Mouse (Mus musculus) heart, embryonic 16.5 days (tissue): ENCODE data around the gene Mgea5. TPM values are rescaled to one million over a fixed set of nuclear protein-coding genes. Genes with fewer than 3 reads are reported as not detected.
"Not testable (repeated sequence)": the region's sequence is repeated elsewhere in the genome, so short reads cannot be mapped to it uniquely, and the experiment has no call there.

Source experiments
- ATAC-seq: fragments of 200-750 bp; cut with Nextera tagmentation; replicated peaks from 2 replicates; pipeline ENCODE4 v1.8.0; 2017; ENCODE audit warnings: moderate number of reproducible peaks; ENCODE audit not compliant: insufficient read depth, low FRiP score; ENCODE audit errors: extremely low read depth
- H3K27ac ChIP-seq: fragments of 300-500 bp; sonication (generic); 2 replicates; pipeline ENCODE4 v1.5.1; 2014; ENCODE audit warnings: mild to moderate bottlenecking, low read length, control low read depth, moderate library complexity
- H3K27me3 ChIP-seq: fragments of 300-500 bp; sonication (generic); 2 replicates; pipeline ENCODE4 v1.6.1; 2014; ENCODE audit warnings: low read length, mixed read lengths; ENCODE audit not compliant: control insufficient read depth, insufficient read depth
- H3K36me3 ChIP-seq: fragments of 300-500 bp; sonication (generic); 2 replicates; pipeline ENCODE4 v1.6.1; 2014; ENCODE audit not compliant: control insufficient read depth, insufficient read depth
- H3K4me1 ChIP-seq: fragments of 300-500 bp; sonication (generic); 2 replicates; pipeline ENCODE4 v1.6.1; 2014; ENCODE audit warnings: low read length, mixed read lengths; ENCODE audit not compliant: control insufficient read depth, insufficient read depth
- H3K4me2 ChIP-seq: fragments of 300-500 bp; sonication (generic); 2 replicates; pipeline ENCODE4 v1.6.1; 2014; ENCODE audit warnings: low read depth, mild to moderate bottlenecking, control low read depth, low read length
- H3K4me3 ChIP-seq: fragments of 300-500 bp; sonication (generic); 2 replicates; pipeline ENCODE4 v1.5.1; 2014; ENCODE audit warnings: mild to moderate bottlenecking, control low read depth, low read length
- H3K9ac ChIP-seq: fragments of 300-500 bp; sonication (generic); 2 replicates; pipeline ENCODE4 v1.6.1; 2014; ENCODE audit warnings: low read length, control low read depth
- H3K9me3 ChIP-seq: fragments of 300-500 bp; sonication (generic); replicated peaks from 2 replicates; pipeline ENCODE4 v1.6.1; 2016; ENCODE audit warnings: low read length; ENCODE audit not compliant: control insufficient read depth
- WGBS: fragments of 180-500 bp; shearing (Covaris S2); extraction: QIAGEN DNeasy Blood & Tissue Kit; methylation state at CpG from one replicate; pipeline ENCODE4 v1.1.7; 2014; 5-methylcytosine and 5-hydroxymethylcytosine counted together
- polyA plus RNA-seq: library from polyadenylated mRNA; unstranded; fragments of >200 nt; fragmentation: Nextera tagmentation; extraction: Ambion mirVana; gene quantifications from 2 replicates; pipeline ENCODE4 v1.2.1, GENCODE M21; 2015

Mgea5 gene
- polyA plus RNA-seq, 1 experiment from 2014 or later: 33.7 TPM

DNA sequence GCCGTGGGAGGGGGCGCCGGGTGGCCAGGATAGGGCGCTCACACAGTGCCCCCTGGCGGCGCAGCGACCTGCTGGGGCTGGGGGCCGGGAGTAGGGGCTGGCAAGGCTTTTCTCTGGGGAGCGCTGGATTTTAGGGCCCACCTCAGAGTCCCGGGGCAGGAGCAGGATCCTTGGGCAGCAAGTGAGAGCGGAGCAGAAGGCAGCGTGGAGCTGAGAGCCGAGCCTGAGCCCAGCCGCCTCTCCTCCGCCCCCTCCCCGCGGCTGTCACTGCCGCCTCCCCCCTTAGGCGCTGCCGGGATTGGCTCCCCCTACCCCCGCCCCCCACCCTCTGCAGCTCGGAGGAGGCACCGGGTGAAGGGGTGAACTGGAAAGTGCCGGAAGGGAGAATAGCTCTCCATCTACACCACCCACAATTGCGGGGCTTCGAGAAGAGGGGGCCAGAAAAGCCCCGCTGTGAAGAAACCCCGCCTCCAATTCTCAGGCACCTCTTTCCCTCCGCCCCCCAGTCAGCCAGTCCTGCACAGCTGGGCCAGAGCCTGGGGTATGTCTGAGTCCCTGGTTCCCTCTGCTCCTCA is 32.3 kb upstream of the Mgea5 start, which contains the start of gene Kcnip2:
Kcnip2 (minus strand) TSS at position 231 of the 575 bp plus-strand sequence.
- peak within 1 kb of the TSS; percentile 65 for H3K4me2 ChIP-seq
- H3K27me3 ChIP-seq: peaks cover 5% of the 10 kb centered on the region
- ATAC-seq: peak; percentile 55
- WGBS: 2% methylated on average over 26 of the region's 29 CpGs
- H3K4me1 ChIP-seq: peaks cover 20% of the 10 kb centered on the region
- peak within 1 kb of the TSS; percentile 65 for H3K9ac ChIP-seq
- no peaks in the 10 kb centered on the region for H3K9me3 ChIP-seq
- H3K27ac ChIP-seq: no peak within 1 kb of the TSS
- peak within 1 kb of the TSS; percentile 55 for H3K4me3 ChIP-seq
- no peaks in the 10 kb centered on the region for H3K36me3 ChIP-seq

- Histone ChIP-seq H3K4me1 (peaks cover 20% of the 10 kb centered on the region), H3K36me3 (no peaks in the 10 kb centered on the region), H3K9ac (peak overlapping the region; percentile 65), H3K4me3 (peak overlapping the region; percentile 55), H3K27me3 (peaks cover 5% of the 10 kb centered on the region), H3K9me3 (no peaks in the 10 kb centered on the region), H3K4me2 (peak overlapping the region; percentile 65), H3K27ac (no peak overlapping the region)
- no peak for ATAC-seq
- 62% methylated on average over 10 of the region's 10 CpGs for WGBS
Observed at GRCm38 (mm10) chr19:45815170-45815569, 31.5 kb upstream of the Mgea5 start.

DNA sequence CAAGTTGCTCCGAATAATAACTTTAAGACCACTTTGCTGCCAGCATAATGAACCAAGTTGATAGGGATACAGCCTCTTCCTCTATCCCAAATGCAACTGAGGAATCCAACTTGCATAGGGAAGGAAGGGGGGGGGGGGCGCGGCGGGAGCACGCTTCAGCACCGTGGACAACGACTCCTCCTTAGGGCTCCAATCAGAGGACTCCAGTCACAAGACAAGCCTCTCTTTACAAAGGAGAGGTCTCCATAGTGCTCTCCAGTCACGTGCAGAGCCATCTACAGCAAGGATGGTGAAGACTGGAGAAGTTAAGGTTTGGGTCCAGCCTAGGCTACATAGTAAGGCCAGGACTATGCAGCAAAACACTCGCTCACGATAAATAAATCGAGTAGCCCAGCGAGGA is 30.2 kb upstream of the Mgea5 start:
- 12% methylated on average over 11 of the region's 12 CpGs for WGBS
- Histone ChIP-seq H3K4me3 (no peak overlapping the region), H3K27ac (no peak overlapping the region), H3K27me3 (peaks cover 5% of the 10 kb centered on the region), H3K4me2 (no peak overlapping the region), H3K4me1 (peaks cover 17% of the 10 kb centered on the region), H3K9me3 (no peaks in the 10 kb centered on the region), H3K36me3 (no peaks in the 10 kb centered on the region), H3K9ac (no peak overlapping the region)
- no peak; the same call in 1 of the 2 replicates for ATAC-seq

DNA sequence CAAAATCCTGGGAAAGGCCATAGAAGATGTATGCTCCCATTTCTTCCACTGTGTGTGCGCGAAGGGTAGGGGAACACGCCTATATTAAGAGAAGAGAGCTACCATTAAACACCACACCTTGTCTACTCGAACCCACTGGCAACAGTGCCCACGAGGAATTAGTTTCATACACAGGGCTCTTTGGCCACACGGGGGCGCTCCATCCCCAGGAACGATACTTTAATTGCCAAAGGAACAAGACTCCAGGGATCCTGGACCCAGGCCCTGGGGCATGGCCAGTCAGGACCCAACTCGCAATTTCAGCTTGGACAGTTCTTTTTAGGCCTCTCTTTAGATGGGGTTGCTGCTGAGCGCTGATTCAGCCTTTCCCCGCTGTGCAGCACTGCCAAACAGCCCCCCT is 29.6 kb upstream of the Mgea5 start:
- H3K27ac ChIP-seq: no peak overlapping the region
- no peaks in the 10 kb centered on the region for H3K36me3 ChIP-seq
- no peaks in the 10 kb centered on the region for H3K9me3 ChIP-seq
- WGBS: 6% methylated on average over 11 of the region's 11 CpGs
- peaks cover 17% of the 10 kb centered on the region for H3K4me1 ChIP-seq
- no peak overlapping the region for H3K4me3 ChIP-seq
- H3K9ac ChIP-seq: no peak overlapping the region
- ATAC-seq: no peak; the same call in 1 of the 2 replicates
- H3K4me2 ChIP-seq: no peak overlapping the region
- peaks cover 5% of the 10 kb centered on the region for H3K27me3 ChIP-seq

- H3K4me3 ChIP-seq: peak overlapping the region; percentile 40; the same call in 1 of the 2 replicates
- peak overlapping the region; percentile 68 for H3K4me2 ChIP-seq
- no peak for ATAC-seq
- no peaks in the 10 kb centered on the region for H3K36me3 ChIP-seq
- WGBS: 19% methylated on average over 8 of the region's 8 CpGs
- peaks cover 17% of the 10 kb centered on the region for H3K4me1 ChIP-seq
- no peak overlapping the region for H3K9ac ChIP-seq
- no peaks in the 10 kb centered on the region for H3K9me3 ChIP-seq
- no peak overlapping the region for H3K27ac ChIP-seq
- peaks cover 5% of the 10 kb centered on the region for H3K27me3 ChIP-seq
Observed at GRCm38 (mm10) chr19:45812673-45813252, 29.1 kb upstream of the Mgea5 start.

DNA sequence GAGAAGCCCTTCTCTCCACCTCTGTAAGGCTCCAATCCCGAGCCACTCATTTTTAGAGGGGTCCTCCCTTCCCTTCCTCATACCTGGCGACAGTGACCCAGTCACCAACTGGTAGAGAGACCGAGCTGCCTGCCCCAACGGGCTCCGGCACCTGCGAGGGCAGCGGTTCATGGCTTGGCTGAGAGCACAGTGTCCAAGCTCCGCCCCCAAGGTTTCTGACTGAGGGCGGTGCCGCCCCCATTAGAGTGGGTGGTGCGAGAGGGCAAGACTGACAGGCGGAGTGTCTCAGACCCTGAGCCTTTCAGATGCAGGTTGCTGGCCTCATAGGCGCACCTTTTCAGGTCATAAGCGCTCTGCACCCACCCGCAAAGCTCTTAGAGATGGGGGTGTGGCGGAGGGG is 28.5 kb upstream of the Mgea5 start:
- H3K27ac ChIP-seq: no peak overlapping the region
- H3K27me3 ChIP-seq: peaks cover 5% of the 10 kb centered on the region
- H3K9me3 ChIP-seq: no peaks in the 10 kb centered on the region
- peak overlapping the region; percentile 68 for H3K4me2 ChIP-seq
- peak overlapping the region; percentile 28; the same call in 1 of the 2 replicates for H3K9ac ChIP-seq
- peak overlapping the region; percentile 40 for H3K4me3 ChIP-seq
- H3K36me3 ChIP-seq: no peaks in the 10 kb centered on the region
- 2% methylated on average over 16 of the region's 16 CpGs for WGBS
- H3K4me1 ChIP-seq: peaks cover 17% of the 10 kb centered on the region
- ATAC-seq: 0 out of 2 replicates have a peak, but pooled peaks have one; percentile 24

DNA sequence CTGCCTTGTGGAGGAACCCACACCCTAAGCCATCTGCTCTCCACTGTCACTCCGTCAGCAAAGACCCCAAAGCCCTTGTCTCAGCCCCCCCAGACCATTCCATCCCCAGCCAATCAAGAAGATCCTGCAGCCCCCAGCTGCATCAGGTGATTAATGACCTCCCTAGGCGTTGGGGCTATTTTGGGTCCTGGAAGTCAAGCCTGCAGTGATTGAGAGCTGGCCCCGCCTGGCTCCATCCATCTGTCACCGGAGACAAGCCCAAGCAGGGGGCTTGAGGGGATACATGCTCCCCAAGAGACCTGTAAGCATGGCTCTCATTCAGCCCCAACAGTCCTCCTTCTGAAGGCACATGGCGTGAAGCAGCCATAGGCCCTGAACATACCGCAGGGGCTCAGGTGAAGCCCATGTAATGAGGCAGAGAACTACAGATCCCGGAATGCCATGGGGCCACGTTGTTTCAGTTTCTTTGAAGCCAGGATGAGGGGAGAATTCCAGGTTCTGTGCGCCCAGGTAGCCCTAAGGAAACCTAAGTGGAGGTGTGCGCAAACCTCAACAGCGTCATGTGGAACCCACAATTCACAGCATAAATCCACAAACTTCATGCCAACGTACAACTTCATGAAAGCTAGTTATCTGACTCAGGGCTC is 27.5 kb upstream of the Mgea5 start:
- ATAC-seq: no peak
- WGBS: 57% methylated on average over 12 of the region's 12 CpGs

DNA sequence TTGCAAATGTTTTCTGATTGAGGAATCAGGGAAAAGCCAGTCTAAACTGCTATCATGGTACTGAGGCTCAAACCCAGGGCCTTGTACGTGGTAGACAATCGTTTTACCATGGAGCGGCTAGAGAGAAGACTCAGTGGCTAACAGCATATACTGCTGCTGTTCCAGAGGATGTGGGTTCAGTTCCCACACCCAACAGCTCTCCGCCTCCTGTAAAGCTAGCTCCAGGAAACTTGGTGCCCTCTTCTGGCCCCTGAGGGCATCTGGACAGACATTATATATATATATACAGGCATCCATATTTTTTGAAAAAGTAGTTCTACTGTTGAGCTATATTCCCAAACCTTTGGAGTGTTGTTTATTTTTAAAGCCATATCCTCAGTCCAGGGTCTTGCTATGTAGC is 24.1 kb upstream of the Mgea5 start:
- WGBS: 85% methylated on average over 4 of the region's 4 CpGs
- no peak for ATAC-seq
- H3K4me1 ChIP-seq: peaks cover 11% of the 10 kb centered on the region
- no peaks in the 10 kb centered on the region for H3K36me3 ChIP-seq
- no peak overlapping the region for H3K4me2 ChIP-seq
- H3K4me3 ChIP-seq: no peak overlapping the region
- no peak overlapping the region for H3K9ac ChIP-seq
- no peaks in the 10 kb centered on the region for H3K27me3 ChIP-seq
- H3K27ac ChIP-seq: no peak overlapping the region
- H3K9me3 ChIP-seq: no peaks in the 10 kb centered on the region

More for the DNA sequence above, 27.5 kb upstream of the Mgea5 start:
- Histone ChIP-seq H3K9ac (no peak overlapping the region), H3K36me3 (no peaks in the 10 kb centered on the region), H3K4me1 (peaks cover 12% of the 10 kb centered on the region), H3K4me2 (no peak overlapping the region), H3K27ac (no peak overlapping the region), H3K27me3 (peaks cover 5% of the 10 kb centered on the region), H3K9me3 (no peaks in the 10 kb centered on the region), H3K4me3 (no peak overlapping the region)

DNA sequence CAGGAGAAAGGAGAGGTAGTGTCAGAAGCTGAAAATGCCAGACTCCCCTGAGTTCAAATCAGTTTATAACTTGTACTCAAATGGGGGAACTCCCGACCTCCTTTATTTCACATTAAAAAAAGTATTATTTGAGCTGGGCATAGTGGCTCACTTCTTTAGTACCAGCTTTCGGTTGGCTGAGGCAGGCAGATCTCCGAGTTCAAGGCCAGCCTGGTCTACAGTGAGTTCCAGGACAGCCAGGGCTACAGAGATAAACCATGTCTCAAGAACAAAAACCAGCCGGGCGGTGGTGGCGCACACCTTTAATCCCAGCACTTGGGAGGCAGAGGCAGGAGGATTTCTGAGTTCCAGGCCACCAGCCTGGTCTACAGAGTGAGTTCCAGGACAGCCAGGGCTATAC is 22.2 kb upstream of the Mgea5 start:
- not testable (repeated sequence) for H3K9me3 ChIP-seq, H3K4me2 ChIP-seq, ATAC-seq, H3K36me3 ChIP-seq, H3K4me3 ChIP-seq, H3K27ac ChIP-seq, H3K9ac ChIP-seq, H3K27me3 ChIP-seq, H3K4me1 ChIP-seq
- 91% methylated on average over 6 of the region's 6 CpGs for WGBS
